Mouse (Mus musculus) heart, postnatal 4 days (tissue): ENCODE data around the gene Bbip1. TPM values are rescaled to one million over a fixed set of nuclear protein-coding genes. Genes with fewer than 3 reads are reported as not detected.
"Not testable (repeated sequence)": the region's sequence is repeated elsewhere in the genome, so short reads cannot be mapped to it uniquely, and the experiment has no call there.

Experiments used
- DNase-seq: peaks from one replicate; pipeline ENCODE4 v3.0.0; 2021
- total RNA-seq, 2 experiments: library from RNA; stranded (reverse); gene quantifications; 2 replicates each; pipeline ENCODE4 v1.2.3; 2021

Gene Bbip1
- 10 to 100 TPM; 36.5 to 40.3 TPM for total RNA-seq

DNA sequence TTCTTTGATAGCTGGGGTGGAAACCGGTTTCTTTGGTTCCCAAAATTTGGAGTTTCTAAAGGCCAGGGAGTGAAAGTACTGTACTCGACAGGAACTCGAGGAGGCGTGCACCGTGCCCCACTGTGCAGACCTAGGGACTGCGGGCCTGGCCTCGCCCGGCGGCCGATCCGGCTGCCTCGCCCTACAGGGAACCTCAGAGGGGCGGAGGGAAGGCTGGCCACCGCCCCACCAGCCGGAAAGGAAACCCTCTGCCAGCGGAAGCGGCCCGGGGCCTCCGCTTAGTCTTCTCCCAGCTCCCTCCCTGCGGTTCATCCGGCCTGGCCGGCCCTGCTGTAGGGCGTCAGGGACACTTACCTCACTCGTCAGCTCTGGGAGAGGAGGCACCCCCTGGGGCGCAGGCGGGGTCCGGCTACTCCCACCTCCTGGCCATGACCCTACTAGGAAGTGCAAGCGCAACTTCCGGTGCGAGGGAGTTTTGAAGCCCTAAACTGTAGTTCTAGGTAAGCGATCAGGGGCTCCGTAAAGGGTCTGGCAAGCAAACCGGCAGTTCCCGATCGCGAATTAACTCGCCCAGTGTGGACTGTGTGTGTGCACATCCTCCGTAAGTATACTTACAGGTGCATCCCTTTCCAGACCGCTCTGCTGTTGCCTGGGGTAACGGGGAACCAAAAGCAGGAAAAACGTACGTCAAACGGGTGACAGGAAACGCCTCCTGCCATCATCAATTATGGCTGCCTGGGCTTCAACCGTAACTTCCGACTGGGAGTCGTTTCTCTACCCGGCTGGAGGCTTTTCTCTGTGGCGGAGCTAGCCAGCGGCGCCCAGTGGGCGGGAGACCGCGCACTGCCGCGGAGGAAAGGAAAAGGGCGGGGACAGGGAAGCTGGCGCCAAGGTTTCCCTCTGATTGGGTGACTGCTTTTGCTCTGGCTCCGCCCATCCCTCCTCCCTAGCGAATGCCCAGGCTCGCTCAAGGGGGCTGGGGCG is at the start of gene Bbip1, which contains the start of gene Shoc2:
Bbip1 (minus strand) TSS at position 826 of the 984 bp plus-strand sequence.
Shoc2 (plus strand) TSS at position 505 of the 984 bp plus-strand sequence.
- DNase-seq = peak; percentile 98

GRCm38 (mm10) chr19:53993860-53994259 is 49.4 kb upstream of the Bbip1 start:
- DNase-seq = no peak

GRCm38 (mm10) chr19:53990538-53990937 is 46.1 kb upstream of the Bbip1 start:
- no peak for DNase-seq

DNA sequence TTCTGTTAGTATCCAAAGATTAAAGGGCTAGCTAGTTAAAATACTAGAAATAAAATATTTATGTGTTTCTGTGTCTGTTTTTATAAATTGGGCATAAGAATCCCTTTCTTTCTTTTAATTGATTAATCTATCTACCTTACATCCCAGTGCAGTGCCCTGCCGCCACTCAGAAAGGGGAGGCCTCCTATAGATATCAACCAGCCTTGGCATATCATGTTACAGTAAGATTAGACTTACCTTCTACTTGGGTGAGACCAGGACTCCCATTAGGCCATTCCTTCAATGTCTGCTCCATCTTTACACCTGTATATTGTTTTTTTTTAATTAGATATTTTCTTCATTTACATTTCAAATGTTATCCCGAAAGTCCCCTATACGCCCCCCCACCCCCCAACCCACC is 40.2 kb upstream of the Bbip1 start:
- DNase-seq = no peak

DNA sequence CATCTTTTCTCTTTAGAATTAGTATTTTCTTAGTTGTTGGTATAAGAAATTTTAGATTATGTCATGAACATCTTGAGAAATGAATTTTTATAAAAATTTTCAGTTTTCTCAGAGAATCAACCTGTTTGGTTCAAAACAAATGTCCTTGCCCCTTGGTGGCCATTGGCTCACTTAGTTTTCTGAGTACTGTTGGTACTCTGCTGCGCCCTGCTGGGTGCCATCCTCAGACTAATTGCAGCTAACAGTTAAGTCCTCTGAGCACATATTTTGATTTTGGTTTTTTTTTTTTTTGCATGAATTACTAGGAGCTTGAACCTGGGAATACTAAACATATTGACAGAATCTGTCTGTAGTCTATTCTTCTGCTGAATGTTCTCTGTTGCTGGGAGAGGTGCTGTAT is 38.9 kb upstream of the Bbip1 start:
- DNase-seq = peak; percentile 20

DNA sequence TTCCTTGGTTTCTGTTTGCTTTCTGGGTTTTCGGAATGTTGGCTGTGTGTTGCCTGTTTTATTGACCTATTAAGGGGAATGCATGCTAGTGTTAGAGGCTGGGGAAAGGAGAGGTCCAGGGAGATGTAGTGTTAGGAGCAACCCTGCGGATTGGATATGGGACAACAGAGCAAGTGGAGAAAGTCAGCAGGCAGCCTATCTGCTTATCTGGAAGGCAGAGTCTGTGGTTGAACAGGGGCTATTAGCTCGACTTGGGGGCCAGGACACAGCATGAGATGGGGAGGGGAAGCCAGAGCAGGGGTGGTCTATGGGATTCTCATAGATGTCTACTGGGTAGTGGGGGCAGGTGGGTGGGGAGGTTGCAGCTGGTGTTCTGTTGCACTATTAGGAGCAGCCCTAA is 37.6 kb upstream of the Bbip1 start:
- DNase-seq = no peak

GRCm38 (mm10) chr19:53973656-53974055 is 29.2 kb upstream of the Bbip1 start:
- no peak for DNase-seq

DNA sequence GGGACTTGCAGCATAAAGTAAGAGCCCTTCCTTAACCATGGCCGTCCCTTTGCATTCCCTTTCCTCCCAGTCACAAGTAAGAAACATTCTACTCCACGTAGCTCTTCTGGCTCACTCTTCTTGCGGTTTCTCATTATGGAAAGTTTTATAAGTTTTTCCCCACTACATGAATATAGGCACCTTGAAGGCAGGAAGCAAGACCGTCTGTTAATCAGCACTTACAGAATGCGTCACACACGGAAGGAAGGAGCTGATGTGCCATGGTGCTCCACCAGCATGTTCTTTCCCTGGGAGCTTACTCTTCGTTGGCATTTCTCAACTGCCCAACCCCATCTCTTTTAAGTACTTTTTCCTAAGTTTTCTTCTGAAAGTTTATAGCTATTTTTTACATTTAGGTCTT is 27.5 kb upstream of the Bbip1 start:
- DNase-seq = no peak

DNA sequence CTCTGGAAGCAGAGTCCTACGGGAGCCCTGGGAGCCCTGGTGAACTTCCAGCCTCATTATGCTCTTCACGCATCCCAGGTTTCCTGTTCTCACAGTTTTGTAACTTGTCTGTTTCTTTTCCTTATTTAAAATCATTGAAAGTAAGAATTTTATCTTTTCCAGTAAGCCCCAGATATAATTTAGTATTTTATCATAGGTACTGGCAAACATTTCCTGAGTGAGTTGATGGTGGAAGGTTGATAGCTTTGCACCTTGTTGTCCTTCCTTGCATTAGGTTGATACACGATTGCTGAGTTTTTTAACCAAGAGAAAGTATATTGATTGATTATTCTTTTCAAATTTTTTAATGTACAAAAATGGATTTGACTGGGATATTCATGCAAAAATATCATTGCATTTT is 24.8 kb upstream of the Bbip1 start:
- DNase-seq = no peak

DNA sequence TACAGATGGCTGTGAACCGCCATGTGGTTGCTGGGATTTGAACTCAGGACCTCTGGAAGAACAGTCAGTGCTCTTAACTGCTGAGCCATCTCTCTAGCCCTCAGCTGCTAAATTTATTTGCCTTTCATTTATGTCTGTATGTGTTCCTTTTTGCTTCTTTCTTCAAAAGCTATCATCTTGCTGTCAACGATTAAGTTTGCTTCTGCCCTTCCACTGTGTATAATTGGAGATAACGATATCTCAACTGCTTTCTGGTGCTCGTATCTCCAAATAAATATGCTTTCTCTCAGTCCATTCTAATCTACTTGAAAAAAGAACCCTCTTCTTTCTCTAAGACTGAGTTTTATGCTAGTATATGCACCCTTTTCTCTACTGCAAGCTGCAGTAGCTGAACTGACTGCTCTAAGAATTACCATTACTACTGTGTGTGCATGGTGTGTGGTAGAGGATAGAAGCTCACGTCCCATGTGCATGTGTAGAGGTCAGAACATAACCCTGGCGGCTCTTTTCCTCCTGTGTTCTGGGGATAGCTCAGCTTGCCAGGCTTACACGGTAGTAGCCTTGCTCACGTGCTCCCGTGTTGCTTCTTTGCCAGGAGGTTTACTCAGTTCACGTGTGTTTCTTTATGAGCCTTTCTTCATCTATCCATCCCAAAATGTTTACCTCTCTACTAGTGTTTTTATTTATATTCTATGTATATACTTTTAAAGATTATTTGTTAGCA is 20.6 kb upstream of the Bbip1 start:
- no peak for DNase-seq

DNA sequence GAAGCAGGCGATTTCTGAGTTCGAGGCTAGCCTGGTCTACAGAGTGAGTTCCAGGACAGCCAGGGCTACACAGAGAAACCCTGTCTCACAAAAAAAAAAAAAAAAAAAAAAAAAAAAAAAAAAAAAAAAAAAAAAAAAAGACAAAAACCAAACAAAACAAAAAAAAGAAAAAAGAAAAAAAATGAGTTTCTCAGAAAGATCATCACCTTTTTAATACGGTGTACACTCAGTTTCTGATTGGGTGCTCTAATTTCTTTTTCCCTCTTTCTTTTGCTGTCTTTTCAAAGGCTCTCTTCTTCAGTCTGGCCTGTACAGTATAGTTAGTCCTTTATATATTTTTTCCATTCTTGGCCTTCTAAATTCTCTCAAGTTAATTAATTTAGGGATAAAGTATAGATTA is 19.9 kb upstream of the Bbip1 start:
- DNase-seq = not testable (repeated sequence)

DNA sequence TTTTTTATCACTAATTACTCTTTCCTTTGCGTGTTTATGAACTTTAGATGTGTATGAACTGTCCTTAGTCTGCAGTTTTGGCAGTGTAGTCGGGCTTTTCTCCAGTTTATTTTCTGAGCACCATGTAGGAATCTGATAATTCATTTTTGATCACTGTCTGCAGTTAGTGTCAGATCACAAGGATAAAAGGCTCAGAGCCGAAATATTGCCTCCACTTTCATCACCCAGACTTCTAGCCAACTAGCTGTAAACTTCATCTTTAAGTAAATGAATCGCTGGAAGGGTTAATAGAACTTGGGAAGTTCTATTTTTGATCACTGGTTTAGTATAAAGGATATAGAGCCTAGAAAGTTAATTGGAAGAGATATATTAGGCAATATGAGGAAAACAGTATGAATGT is 18.1 kb upstream of the Bbip1 start:
- DNase-seq = no peak

DNA sequence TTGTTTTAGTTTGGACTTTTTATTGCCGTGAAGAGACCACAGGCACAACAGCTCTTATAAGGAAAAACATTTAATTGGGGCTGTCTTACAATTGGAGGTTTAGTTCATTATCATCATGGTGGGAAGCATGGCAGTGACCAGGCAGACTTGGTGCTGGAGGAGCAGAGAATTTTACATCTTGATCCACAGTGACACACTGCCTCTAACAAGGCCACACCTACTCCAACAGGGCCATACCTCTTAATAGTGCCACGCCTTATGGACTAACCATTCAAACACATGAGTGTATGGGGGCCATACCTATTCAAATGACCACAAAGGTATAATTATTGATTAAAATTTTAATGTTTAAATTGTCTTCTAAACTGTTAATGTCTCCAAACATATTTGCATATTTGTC is 13.1 kb upstream of the Bbip1 start:
- DNase-seq = no peak

DNA sequence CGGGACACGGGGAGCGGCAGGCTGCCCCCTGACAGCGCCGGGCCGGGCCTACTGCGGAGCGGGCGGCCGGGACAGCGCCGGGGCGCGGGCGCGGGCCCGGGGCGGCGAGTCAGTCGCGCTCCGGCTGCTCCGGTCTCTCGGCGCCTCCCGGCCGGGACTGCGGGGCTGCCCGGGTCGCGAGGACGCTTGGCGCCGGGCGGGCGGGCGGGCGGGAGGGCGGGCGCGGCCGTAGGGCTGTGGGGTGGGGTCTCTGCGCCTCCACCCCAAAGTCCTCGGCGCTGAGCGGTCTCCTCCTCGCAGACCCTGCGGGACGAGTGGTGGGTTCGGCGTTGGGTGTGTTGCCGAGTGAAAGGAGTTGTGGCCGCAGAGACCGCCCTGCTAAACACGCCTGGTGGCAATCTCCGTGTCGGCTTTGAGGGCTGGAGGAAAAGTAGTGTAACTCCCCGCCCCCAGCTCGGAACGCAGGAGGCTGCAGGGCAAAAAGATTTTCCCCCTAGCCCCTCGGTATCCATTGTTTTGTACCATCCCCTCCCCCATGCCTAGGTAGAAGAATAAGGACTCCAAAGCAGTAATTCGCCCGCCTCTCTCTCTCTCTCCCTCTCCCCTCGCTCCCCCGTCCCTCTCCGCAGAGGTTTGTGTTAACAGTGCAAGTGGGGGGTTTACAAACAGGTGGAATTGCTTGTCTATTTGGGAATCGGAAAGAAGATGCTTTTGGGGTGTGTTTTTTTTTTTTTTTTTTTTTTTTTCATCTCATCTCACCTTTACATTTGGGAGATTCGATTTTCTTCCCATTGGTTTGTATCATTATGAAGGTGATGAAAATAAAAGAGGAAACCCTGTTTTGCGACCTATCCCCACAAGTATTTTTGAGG is 980 bp upstream of the Bbip1 start:
- peak; percentile 62 for DNase-seq

- DNase-seq = no peak
Observed at GRCm38 (mm10) chr19:53944786-53945169, 351 bp upstream of the Bbip1 start.

- DNase-seq = no peak
Observed at GRCm38 (mm10) chr19:53942342-53942741, 2.1 kb downstream of the Bbip1 start.

DNA sequence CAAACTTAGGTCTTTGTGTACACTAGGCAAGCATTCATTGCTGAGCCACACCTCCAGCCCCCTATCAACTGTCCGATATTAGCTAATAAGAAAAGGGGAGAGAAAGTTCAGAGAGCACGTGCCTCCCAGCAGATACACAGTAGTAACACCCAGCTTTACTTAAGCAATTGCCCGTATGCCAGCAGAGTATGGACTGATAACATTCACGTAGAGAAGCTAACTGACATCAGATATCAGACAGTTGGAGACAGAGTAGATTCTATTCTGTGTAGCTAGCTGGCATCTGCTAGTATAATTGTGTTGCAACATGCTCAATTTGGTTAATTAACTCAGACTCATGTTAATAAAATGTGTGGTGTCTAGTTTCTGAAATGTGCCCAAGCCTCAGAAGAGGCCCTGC is 3.3 kb downstream of the Bbip1 start:
- DNase-seq = no peak

DNA sequence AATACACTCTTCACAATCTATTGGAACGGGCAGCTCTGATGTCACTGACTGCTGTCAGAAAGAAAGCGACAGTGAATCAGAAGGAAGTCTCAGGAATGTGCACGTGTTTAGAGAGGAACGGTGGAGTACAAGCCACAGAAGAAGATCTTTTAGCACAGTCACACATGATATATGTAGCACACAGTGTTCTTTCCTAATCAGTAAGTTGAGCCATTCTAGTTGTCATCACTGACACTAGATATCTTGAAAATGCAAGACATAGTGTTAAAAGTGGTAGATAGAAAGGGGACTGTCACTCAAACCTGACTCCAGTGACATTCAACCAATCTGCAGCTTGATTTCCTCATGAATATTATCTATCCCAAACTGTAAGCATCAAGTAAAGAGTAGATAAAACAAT is 5.0 kb downstream of the Bbip1 start:
- DNase-seq = no peak

DNA sequence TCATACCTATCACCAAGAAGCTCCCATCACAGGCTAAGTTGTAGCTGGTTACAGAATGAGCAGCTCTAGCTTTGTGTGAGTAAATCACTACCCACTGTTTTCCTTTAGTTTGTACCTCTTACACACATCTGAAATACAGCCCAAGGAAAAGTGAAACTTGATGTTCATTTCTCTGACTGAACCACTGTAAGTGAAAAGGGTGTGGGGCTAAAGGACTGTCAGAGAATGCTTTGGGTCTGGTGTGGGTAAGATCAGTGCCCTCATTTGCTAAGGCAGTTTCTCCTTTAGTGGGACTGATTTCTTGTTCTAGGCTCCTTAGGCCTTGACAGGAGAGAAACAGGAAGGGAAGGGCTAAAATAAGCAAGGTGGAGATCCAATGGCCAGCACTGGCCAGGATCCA is 10.4 kb downstream of the Bbip1 start:
- DNase-seq = no peak

- DNase-seq = no peak
Observed at GRCm38 (mm10) chr19:53933050-53933449, 11.4 kb downstream of the Bbip1 start.

- no peak for DNase-seq
Observed at GRCm38 (mm10) chr19:53929218-53929617, 15.2 kb downstream of the Bbip1 start.

GRCm38 (mm10) chr19:53926705-53927104 is 17.7 kb downstream of the Bbip1 start:
- no peak for DNase-seq

DNA sequence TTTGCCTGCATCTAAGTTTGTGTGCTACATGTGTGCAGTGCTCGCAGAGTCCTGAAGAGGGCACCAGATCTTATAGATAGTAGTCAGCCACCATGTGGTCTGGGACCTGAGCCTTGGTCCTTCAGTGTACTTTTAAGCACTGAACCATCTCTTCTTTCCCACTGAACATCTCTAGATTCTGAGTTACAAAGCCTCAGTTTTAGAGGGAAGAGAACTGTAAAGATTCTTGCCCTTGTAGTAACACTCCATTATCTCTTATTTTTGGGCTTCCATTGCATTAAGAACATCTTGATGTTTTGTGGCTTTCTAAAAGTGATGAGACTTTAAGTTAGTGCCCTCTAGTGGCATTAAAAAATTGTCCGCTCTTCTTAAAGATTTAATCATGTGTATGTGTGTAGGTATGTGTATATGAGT is 19.1 kb downstream of the Bbip1 start:
- DNase-seq = no peak
